Mouse (Mus musculus) heart, embryonic 11.5 days (tissue): ENCODE results near the gene Mapkapk2. TPM values are rescaled to one million over a fixed set of nuclear protein-coding genes. Genes with fewer than 3 reads are reported as not detected.

Source experiments
- ATAC-seq: fragments of 200-750 bp; cut with Nextera tagmentation; replicated peaks from 2 replicates; pipeline ENCODE4 v1.8.0; 2017; ENCODE audit warnings: moderate library complexity; ENCODE audit not compliant: insufficient number of reproducible peaks, low FRiP score, low TSS enrichment
- H3K27ac ChIP-seq: fragments of 300-500 bp; sonication (generic); 2 replicates; pipeline ENCODE4 v1.5.1; 2014; ENCODE audit warnings: mild to moderate bottlenecking, low read depth, low read length
- H3K27me3 ChIP-seq: fragments of 300-500 bp; sonication (generic); 2 replicates; pipeline ENCODE4 v1.6.1; 2014; ENCODE audit warnings: mild to moderate bottlenecking, low read length, mixed read lengths; ENCODE audit not compliant: control insufficient read depth, insufficient read depth
- H3K36me3 ChIP-seq: fragments of 300-500 bp; sonication (generic); 2 replicates; pipeline ENCODE4 v1.6.1; 2014; ENCODE audit warnings: mild to moderate bottlenecking, low read length, moderate library complexity, mixed read lengths; ENCODE audit not compliant: control insufficient read depth, insufficient read depth
- H3K4me1 ChIP-seq: fragments of 300-500 bp; sonication (generic); 2 replicates; pipeline ENCODE4 v1.6.1; 2014; ENCODE audit warnings: low read length; ENCODE audit not compliant: control insufficient read depth, insufficient read depth
- H3K4me2 ChIP-seq: fragments of 300-500 bp; sonication (generic); 2 replicates; pipeline ENCODE4 v1.6.1; 2014; ENCODE audit warnings: mild to moderate bottlenecking, moderate library complexity
- H3K4me3 ChIP-seq: fragments of 300-500 bp; sonication (generic); 2 replicates; pipeline ENCODE4 v1.5.1; 2014; ENCODE audit warnings: low read depth, low read length
- H3K9ac ChIP-seq: fragments of 300-500 bp; sonication (generic); 2 replicates; pipeline ENCODE4 v1.6.1; 2014; ENCODE audit warnings: mild to moderate bottlenecking, low read depth, low read length, moderate library complexity
- H3K9me3 ChIP-seq: fragments of 300-500 bp; sonication (generic); replicated peaks from 2 replicates; pipeline ENCODE4 v1.6.1; 2016; ENCODE audit warnings: low read length; ENCODE audit not compliant: control insufficient read depth
- WGBS: fragments of 180-500 bp; shearing (Covaris S2); extraction: QIAGEN DNeasy Blood & Tissue Kit; methylation state at CpG from one replicate; pipeline ENCODE4 v1.1.7; 2014; ENCODE audit not compliant: insufficient replicate concordance; 5-methylcytosine and 5-hydroxymethylcytosine counted together
- polyA plus RNA-seq: library from polyadenylated mRNA; unstranded; fragments of >200 nt; fragmentation: Nextera tagmentation; extraction: Ambion mirVana; gene quantifications from 2 replicates; pipeline ENCODE4 v1.2.1, GENCODE M21; 2014

Gene Mapkapk2
- polyA plus RNA-seq, 1 experiment from 2014 or later = 57.6 TPM

DNA sequence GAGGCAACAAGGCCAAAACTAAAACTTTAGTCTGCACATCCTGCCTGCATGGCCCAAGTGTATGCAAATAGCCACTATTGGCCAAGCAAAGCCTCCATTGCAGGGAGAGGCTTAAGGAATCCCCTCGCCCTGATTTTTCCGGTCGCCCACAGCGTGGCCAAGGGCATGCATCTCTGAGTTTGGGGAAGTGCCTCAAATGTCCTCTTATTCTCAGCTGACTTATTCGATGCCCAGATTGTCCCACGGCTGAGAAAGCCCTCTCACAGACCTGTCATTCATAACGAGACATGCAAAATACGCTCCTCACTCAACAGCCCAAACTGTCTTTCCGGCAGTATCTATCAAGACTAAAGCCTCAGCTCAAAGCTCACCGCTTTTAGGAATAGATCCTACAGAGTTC, 51.0 kb downstream of the Mapkapk2 start:
- no peaks in the 10 kb centered on the region for H3K36me3 ChIP-seq
- 79% methylated on average over 10 of the region's 10 CpGs for WGBS
- H3K4me1 ChIP-seq = peaks cover 17% of the 10 kb centered on the region
- no peak overlapping the region for H3K9ac ChIP-seq
- no peak overlapping the region for H3K27ac ChIP-seq
- no peak overlapping the region for H3K4me2 ChIP-seq
- H3K27me3 ChIP-seq = no peaks in the 10 kb centered on the region
- H3K4me3 ChIP-seq = no peak overlapping the region
- ATAC-seq = no peak
- H3K9me3 ChIP-seq = no peaks in the 10 kb centered on the region

DNA sequence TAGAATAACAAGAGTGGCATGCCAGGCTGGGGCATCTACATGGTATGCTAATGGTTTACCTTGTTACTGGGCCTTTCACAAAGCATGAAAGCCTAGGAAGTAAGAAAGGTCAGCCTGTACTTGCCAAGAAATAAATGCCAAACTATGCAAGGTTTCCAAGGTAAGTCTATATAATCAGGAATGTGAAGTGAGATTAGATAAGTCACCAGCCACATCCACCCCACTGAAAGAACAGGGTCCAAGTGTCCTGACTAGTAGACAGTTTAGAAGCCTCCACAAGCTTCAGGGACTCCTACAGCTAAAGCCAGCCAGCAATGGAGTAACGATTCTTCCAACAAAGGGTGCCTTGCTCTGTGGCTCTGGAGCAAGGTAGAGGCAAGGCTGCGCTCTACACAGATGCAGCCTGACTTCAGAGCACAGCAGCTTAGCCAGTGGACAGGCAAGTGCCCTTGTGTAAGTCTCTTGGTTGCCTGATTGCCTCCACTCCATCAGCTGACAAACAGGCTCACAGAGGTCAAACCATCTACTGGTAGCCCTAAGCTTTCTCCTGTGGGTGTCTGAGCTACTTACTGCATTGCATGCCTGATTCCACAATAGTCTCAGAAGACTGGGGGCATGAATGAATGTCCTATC, 51.8 kb downstream of the Mapkapk2 start:
- H3K36me3 ChIP-seq = no peaks in the 10 kb centered on the region
- ATAC-seq = no peak
- no peaks in the 10 kb centered on the region for H3K27me3 ChIP-seq
- no peak overlapping the region for H3K27ac ChIP-seq
- 78% methylated on average over 2 of the region's 2 CpGs for WGBS
- no peaks in the 10 kb centered on the region for H3K9me3 ChIP-seq
- no peak overlapping the region for H3K9ac ChIP-seq
- H3K4me1 ChIP-seq = peaks cover 15% of the 10 kb centered on the region
- no peak overlapping the region for H3K4me3 ChIP-seq
- no peak overlapping the region for H3K4me2 ChIP-seq

DNA sequence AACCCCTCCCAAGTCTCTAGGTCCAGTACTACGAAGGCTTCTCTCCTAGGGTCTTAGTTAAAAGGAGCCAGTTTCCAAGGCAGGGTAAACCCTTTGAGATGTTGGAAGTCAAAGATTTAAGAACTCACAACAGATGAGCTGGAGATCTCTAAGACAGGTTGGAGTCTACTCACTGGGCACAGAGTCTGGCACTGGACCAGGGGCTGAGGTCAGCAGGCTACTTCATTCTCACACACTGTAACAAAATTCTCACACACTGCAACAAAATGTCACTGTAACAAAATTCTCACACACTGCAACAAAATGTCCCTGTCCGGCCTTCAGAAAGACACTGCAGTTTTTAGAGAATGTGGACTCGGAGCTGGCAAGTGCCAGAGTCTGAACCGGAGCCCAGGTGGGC, 54.0 kb downstream of the Mapkapk2 start:
- H3K4me3 ChIP-seq = no peak overlapping the region
- no peaks in the 10 kb centered on the region for H3K36me3 ChIP-seq
- H3K27me3 ChIP-seq = no peaks in the 10 kb centered on the region
- H3K4me1 ChIP-seq = peaks cover 15% of the 10 kb centered on the region
- H3K9ac ChIP-seq = no peak overlapping the region
- H3K27ac ChIP-seq = no peak overlapping the region
- H3K9me3 ChIP-seq = no peaks in the 10 kb centered on the region
- no peak for ATAC-seq
- 88% methylated on average over 4 of the region's 4 CpGs for WGBS
- no peak overlapping the region for H3K4me2 ChIP-seq

DNA sequence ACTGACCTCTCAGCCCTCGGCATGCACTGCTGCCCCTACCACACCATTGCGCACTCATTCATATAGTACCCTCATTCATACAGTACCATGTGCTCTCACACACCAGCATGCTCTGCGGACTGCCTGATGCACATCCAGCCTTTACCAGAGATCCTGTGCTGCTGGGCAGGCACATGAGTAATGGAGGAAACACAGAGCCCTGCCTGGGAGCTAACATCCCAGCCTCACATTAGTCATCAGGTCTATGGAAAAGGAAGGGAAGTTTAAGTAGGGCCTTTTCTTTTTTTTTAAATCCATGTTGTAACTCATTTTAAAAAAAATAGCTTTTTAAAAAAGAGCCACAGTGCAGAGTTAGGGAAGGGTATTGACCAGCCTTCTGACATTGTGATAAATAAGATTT, 54.9 kb downstream of the Mapkapk2 start:
- Histone ChIP-seq H3K27ac (no peak overlapping the region), H3K4me1 (peaks cover 15% of the 10 kb centered on the region), H3K4me2 (no peak overlapping the region), H3K9ac (no peak overlapping the region), H3K36me3 (no peaks in the 10 kb centered on the region), H3K9me3 (no peaks in the 10 kb centered on the region), H3K27me3 (no peaks in the 10 kb centered on the region), H3K4me3 (no peak overlapping the region)
- WGBS = 78% methylated on average over 3 of the region's 3 CpGs
- no peak for ATAC-seq

DNA sequence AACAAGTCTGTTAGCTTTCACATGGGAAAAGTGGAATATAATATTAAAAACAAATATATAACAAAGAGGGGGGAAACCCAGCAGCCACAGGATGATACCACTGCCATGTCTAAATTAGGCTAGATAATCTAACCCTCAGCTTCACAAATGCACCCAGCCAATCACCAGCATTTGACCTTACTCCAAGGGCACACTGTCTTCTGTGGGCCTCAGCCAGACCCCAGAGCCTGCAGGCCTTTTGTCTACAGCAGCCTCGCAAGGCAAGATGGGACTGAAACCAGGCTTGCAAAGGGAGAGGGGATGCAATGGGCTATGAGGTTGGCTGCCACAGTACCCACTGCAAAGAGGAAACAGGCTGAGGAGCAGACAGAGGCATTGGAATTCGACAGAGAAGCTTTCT, 55.4 kb downstream of the Mapkapk2 start:
- no peak for ATAC-seq
- Histone ChIP-seq H3K27ac (no peak overlapping the region), H3K9me3 (no peaks in the 10 kb centered on the region), H3K4me3 (no peak overlapping the region), H3K9ac (0 out of 2 replicates have a peak overlapping the region, but pooled peaks have one; percentile 39), H3K27me3 (no peaks in the 10 kb centered on the region), H3K36me3 (no peaks in the 10 kb centered on the region), H3K4me1 (peaks cover 15% of the 10 kb centered on the region), H3K4me2 (no peak overlapping the region)
- 48% methylated on average over 2 of the region's 2 CpGs for WGBS

DNA sequence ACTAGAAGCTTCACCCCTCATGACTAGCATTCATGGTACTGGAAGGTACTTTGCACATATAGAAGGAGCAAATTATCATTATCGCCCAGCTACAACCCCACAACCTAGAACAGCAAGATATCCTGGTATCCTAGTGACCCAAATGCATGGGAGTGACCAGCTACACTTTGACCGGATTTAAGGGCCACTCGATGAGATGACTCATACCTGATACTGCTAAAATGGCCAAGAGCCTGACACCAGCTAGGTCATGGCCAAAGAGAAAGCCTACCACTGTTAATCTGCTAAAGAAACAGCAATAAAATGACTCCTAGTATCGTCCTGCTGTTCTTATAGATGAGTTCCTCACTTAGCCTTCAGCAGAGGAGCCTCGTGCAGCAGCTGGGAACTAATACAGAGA, 58.1 kb downstream of the Mapkapk2 start:
- Histone ChIP-seq H3K27ac (no peak overlapping the region), H3K36me3 (no peaks in the 10 kb centered on the region), H3K4me2 (no peak overlapping the region), H3K9me3 (no peaks in the 10 kb centered on the region), H3K27me3 (no peaks in the 10 kb centered on the region), H3K4me3 (no peak overlapping the region), H3K4me1 (peaks cover 6% of the 10 kb centered on the region; the same call in 1 of the 2 replicates), H3K9ac (no peak overlapping the region)
- 88% methylated on average over 5 of the region's 5 CpGs for WGBS
- ATAC-seq = no peak

DNA sequence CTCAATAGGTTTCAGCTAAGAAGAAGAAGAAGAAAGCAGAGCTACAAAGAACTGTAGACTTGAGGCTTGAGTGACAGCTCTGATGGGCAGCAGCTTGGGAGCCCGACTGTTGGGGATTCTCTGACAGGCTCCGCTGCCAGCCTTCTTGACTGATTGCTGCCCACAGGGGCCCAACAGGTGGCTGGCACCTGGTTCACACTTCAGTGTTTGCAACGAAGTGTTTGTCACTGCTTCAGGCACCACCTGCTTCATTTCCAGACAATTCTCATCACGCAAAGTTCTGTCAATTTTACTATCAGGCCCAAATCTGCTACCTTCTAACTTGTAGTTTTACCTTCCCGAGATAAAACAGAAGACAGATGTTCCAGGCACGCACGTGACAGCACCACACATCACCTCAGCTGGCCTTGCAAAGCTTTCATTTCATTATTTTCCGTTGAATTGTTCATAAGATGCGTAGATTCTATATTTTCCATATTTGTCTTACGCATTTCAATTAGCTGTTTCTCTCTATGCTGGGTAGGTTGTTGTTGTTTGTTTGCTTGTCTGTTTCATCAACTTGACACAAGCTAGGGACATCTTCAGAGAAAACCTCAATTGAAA, 59.1 kb downstream of the Mapkapk2 start:
- Histone ChIP-seq H3K4me2 (no peak overlapping the region), H3K9ac (no peak overlapping the region), H3K9me3 (no peaks in the 10 kb centered on the region), H3K36me3 (no peaks in the 10 kb centered on the region), H3K27ac (no peak overlapping the region), H3K4me1 (peaks cover 6% of the 10 kb centered on the region; the same call in 1 of the 2 replicates), H3K4me3 (no peak overlapping the region), H3K27me3 (no peaks in the 10 kb centered on the region)
- ATAC-seq = no peak
- WGBS = 81% methylated on average over 10 of the region's 10 CpGs

DNA sequence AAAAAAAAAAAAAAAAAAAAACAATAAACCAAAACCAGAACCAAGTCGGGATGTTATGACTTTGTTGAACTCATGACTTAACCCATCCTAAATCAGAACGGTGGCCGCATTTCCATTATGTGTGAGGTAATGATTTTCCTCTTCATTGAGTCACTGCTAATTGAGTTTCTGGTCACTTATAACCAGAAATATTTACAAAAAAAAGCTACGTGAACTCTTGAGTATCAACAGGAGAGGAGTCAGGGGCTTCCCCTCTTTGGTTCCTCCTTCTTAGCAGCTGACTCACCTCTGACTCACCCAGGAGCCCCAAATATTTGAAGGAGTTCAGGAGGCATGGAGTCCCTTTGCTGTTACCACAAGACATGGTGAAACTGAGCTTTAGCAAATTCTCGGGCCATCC, 59.6 kb downstream of the Mapkapk2 start:
- no peaks in the 10 kb centered on the region for H3K36me3 ChIP-seq
- no peak overlapping the region for H3K27ac ChIP-seq
- no peak overlapping the region for H3K4me3 ChIP-seq
- no peaks in the 10 kb centered on the region for H3K27me3 ChIP-seq
- no peak overlapping the region for H3K9ac ChIP-seq
- H3K4me2 ChIP-seq = no peak overlapping the region
- peaks cover 6% of the 10 kb centered on the region; the same call in 1 of the 2 replicates for H3K4me1 ChIP-seq
- ATAC-seq = no peak
- H3K9me3 ChIP-seq = no peaks in the 10 kb centered on the region
- 90% methylated on average over 5 of the region's 5 CpGs for WGBS

DNA sequence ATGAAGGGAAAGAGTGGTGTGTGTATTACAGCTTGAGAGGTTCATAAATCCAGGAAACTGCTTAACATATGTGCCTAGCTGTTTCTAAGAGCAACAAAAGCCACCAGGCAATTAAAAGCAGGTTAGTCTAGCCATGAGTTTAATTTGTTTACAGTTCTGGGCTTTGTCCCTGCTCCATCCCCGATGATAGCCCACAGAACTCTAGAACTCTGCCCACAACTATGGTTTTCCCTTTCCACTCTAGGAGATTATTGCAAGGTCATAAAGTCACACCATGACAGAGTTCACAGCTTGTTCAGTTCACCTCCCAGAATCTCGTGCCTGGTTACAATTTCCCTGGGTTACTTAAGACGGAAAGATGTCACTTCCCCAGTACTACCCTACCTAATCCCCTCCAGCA, 66.4 kb downstream of the Mapkapk2 start:
- WGBS = 60% methylated on average over 3 of the region's 3 CpGs
- Histone ChIP-seq H3K4me1 (no peaks in the 10 kb centered on the region), H3K9me3 (no peaks in the 10 kb centered on the region), H3K9ac (no peak overlapping the region), H3K27ac (no peak overlapping the region), H3K4me2 (no peak overlapping the region), H3K27me3 (no peaks in the 10 kb centered on the region), H3K4me3 (no peak overlapping the region), H3K36me3 (no peaks in the 10 kb centered on the region)
- no peak for ATAC-seq
